Mouse (Mus musculus) effector memory CD4-positive, alpha-beta T cell, adult 5 months (primary cell): Measurements from ENCODE around the gene Fpgt. TPM values are rescaled to one million over a fixed set of nuclear protein-coding genes. Genes with fewer than 3 reads are reported as not detected.

Experiments
- polyA plus RNA-seq: library from polyadenylated mRNA; unstranded; fragments of 100-300 nt; shearing (Covaris generic); gene quantifications from one replicate; pipeline ENCODE4 v1.2.1, GENCODE M21; 2017

Fpgt gene
- polyA plus RNA-seq, result 49.2 TPM

DNA sequence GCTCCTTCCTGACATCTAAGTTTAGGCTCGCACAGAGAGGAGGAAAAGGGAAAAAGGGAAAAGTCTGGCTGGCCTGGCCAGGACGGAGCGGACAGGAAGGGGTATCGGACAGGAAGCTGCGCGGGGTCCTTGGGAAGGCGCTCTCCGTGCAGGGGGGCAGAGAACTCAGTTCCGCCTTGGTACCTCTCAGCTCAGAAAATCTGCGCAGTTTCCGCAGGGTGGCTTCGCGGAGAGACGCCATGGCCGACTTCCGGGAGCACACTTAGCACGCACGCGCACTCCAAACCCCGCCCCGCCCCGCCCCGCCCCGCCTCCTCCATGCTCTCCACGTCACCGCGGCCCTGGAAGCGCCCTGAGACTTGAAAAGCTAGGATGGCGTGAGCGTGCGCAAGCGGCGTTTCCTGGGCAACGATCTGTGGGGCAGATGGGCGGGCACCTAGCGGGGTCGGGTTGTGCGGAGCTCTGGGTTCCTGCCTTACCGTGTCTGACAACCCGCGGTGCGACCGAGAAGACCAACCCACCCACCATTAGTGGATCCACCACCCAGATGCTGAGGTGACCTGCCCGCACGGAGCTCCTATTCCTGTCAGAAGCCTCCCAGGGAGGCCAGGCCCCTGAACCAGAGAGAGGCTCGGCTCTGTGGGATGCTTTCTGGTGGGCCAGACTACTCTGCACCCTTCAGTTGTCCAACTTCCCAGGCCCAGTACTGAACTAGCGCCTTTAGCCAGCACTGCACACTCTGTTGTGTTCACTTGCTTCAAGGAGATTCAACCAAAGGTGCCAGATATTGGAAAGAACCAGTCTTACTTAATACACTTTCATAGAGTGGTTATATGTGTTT lies at the start of gene Fpgt, which contains the start of gene Lrriq3:
Fpgt (minus strand) TSS at position 288 of the 841 bp plus-strand sequence.
Lrriq3 (plus strand) TSS at position 319 of the 841 bp plus-strand sequence.

GRCm38 (mm10) chr3:155055231-155055916 lies 37.8 kb downstream of the Fpgt start, which contains the start of gene Tnni3k:
Gene Tnni3k, minus strand, starts transcription at chr3:155055407.

Other genes starting within 250 kb of the Fpgt start
- gene Tnni3k, start 38.0 kb downstream of the Fpgt start, polyA plus RNA-seq, result not detected
- gene Lrriq3, start within 50 bp of the Fpgt start, polyA plus RNA-seq, result 0.36 TPM